Mouse (Mus musculus): Measurements from ENCODE around the gene B3gnt7.

- TF ChIP-seq CTCF (IDR thresholded peaks at IDR 0.05) (no peak), POLR2A (IDR thresholded peaks at IDR 0.05; ENCODE audit: insufficient read depth, low read depth, low read length) (no peak)
Observed at GRCm38 (mm10) chr1:86306686-86307085, 4.1 kb downstream of the B3gnt7 start.
